ENCODE assay signal across 18 mouse cellular contexts in the genomic region with DNA sequence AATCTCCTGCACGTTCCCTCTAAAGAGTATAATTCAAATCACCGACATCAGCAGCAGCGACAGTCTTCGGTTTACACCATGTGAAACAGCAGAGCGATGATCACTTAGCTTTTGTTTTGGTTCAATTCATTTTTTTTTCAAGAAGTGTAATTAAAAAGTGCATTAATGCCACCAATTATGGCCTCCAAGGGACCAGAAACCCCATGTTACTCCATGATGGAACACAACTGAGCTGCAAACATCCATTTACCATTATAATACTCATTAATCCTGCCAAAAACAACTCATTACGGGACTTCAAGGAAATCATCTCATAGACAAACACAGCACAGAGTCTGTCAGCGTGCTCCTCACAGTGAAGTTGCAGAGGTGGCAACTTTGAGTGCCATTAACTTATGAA.
"Had no signal": no experiment of that assay in that cellular context is flagged by ENCODE, and none has a peak within 500 bp of the region (broad histone marks: within the 10 kb centered on the region; RNA-seq: fewer than 3 reads in every experiment).

No protein-coding gene starts in this region.

- H3K27ac ChIP-seq: kidney, postnatal 0 days; limb, embryonic 12.5 days; liver, embryonic 13.5 days; lung, embryonic 15.5 days; macrophage; midbrain, embryonic 15.5 days had no signal

- H3K4me1 ChIP-seq: limb, embryonic 12.5 days; liver, embryonic 13.5 days; lung, embryonic 15.5 days; megakaryocyte, embryonic 14.5 days; midbrain, embryonic 15.5 days had no signal

- H3K27me3 ChIP-seq: limb, embryonic 12.5 days; liver, embryonic 13.5 days; lung, embryonic 15.5 days; megakaryocyte, embryonic 14.5 days; midbrain, embryonic 15.5 days had no signal

- ATAC-seq: liver, postnatal 0 days; midbrain, embryonic 15.5 days had no signal

- H3K4me3 ChIP-seq: limb, embryonic 12.5 days; liver, embryonic 13.5 days; lung, embryonic 15.5 days; megakaryocyte, embryonic 14.5 days; midbrain, embryonic 15.5 days had no signal

- H3K9me3 ChIP-seq: limb, embryonic 12.5 days; liver, embryonic 13.5 days; lung, embryonic 15.5 days; megakaryocyte, embryonic 14.5 days; midbrain, embryonic 15.5 days had no signal

- H3K4me2 ChIP-seq: limb, embryonic 12.5 days; liver, embryonic 13.5 days; lung, embryonic 15.5 days; midbrain, embryonic 11.5 days; midbrain, embryonic 15.5 days had no signal

- DNase-seq: kidney, adult 9 months; kidney, postnatal 36 days; liver; liver, embryonic 13.5 days; liver, postnatal 0 days; lung, postnatal 14 days; retina, postnatal 1 day; right cerebral cortex, postnatal 4 days; spleen, adult 18-20 months; thymus, adult 18-20 months; thymus, postnatal 14 days had no signal

- H3K36me3 ChIP-seq: limb, embryonic 12.5 days; liver, embryonic 13.5 days; lung, embryonic 15.5 days; midbrain, embryonic 15.5 days had no signal

- H3K9ac ChIP-seq: limb, embryonic 12.5 days; liver, embryonic 13.5 days; liver, postnatal 0 days; lung, embryonic 15.5 days; midbrain, embryonic 15.5 days had no signal
